Mouse (Mus musculus): Measurements from ENCODE around the gene Olfr576.

Gene Olfr576

DNA sequence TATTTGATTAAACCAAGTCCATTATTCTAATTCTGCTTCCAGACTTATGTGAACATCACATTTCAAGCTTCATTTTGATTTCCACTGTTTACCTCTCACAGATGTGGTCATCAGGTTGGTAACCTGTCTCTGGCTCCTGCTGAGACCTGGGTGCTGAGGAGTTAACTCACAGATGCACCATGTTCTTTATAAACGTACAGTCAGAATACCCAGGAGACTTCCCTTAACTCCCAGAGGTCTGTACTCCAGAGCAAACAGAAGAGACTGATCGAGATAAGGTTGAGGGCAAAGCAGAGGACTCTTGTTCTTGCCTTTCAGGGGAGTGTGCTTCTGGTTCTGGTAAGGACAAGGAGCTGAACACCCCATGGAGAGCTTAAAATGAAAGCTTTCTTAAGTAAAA lies at the start of gene Olfr576:
TSS of gene Olfr576 (plus strand) at position 301 of the 400 bp plus-strand sequence.
- DNase-seq (ENCODE audit: low spot score), result no peak

DNA sequence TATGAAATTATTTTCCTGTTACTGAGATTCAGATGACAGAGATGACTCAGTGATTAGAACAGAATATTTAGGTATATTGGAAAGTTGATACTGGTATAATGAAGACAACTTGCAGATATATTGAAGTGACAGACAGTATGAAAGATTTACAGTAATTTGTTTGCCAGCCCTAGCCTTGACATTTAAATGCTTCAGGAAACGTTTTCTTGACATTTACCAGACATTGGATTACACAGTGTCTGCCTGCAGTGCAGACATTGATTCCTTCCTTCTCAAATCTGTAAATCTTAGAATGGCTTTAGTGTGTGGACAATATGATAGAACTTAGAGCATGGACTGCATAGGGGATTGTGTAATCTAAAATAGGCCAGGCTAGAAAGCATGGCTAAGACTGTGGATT lies 47.2 kb upstream of the Olfr576 start:
- DNase-seq (ENCODE audit: low spot score), result no peak

DNA sequence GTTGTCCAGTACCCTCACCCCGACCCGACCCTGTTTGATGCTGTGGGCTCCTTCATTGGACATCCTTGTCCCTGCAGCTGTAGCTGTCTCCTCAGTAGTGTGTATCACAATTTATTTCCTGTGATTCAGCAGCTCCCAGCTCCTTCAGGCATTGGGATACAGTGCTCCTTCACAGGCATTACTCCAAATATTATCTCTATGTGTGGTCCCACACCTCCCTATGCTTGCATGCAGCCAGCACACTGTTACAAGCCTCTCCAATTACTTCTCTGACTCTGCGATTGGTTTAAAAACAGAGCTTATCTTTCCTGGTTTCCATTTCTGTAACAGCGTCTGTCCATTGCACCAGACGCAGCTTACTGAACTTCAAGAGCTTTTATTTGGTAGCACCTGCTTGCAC lies 46.1 kb upstream of the Olfr576 start:
- DNase-seq (ENCODE audit: low spot score), result no peak

DNA sequence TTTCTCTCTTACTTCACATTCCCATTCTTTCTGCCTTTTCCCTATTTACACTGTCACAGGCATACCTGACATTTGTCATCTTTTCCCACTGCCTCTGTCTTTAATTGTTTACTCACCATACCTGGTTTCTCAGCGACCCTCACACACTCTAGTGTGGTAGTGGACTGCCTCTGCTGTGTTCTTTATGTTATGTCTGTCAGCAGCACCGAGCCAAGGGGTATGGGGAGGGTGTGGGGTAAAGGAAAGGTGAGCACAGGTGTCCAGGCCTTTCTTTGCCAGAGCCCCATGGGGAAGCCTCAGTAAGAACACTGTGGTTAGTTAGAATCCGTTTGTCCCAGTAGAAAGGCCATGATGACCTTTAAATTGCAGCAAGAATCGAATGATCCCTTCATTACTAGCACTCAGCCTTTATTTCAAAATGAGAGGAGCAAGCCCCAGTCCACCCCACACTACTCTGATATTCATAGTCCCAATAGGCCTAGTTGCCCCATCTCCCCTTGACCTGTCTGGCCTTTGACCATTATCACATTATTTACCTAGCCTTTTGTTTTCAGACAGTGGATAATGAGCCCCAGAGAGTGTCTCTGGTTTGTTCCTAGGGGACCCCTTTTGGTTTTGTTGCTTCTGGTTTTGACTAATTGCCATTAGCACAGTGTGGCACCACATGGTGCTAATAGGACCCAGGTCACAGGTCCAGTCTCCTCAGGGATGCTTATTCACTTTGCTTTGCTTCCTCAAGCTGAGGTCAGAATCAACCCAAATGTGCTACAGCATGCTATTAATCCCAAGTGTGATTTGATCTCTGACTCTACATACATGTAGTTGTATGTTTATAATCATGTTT lies 45.2 kb upstream of the Olfr576 start, which contains the start of gene Olfr571:
TSS of gene Olfr571 (minus strand) at position 505 of the 844 bp plus-strand sequence.
- no peak for DNase-seq (ENCODE audit: low spot score)

DNA sequence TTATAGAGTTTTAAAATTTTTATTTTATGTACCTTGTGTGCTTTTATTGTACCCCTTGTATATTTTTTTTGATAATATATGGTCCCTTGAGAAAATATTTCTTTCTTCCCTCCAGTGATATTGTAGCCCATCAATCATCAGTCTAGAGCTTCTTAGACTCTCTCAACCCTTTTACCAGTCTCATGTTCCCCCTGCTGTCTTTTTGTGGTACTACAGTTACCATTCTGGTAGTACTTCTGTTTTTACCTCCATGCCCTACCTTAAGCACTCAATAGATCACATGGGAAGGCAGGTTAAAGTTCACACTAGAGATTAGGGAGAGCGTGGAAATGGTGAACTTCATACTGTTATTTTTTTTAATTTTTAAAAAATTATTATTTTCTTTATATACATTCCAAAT lies 42.8 kb upstream of the Olfr576 start:
- no peak for DNase-seq (ENCODE audit: low spot score)

DNA sequence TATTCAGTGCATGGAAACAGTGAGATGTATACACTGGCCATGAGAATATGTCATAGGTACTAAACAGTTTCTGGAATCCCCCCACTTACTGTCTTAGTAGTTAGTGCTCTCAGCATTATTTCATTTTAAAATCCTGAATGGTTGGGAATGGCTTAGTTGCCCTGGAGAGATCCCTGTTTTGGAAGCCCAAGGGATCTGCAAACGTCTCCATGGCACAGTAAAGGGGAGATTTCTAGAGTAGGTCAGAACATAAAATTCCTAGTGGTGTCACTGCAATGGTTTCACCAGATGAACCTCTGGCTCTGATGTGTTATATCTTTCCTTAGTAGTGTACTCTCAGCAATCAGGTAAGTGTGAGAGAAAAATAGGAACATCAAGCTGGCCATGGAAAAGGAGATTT lies 38.4 kb upstream of the Olfr576 start, which contains the start of gene Olfr572:
TSS of gene Olfr572 (plus strand) at position 301 of the 400 bp plus-strand sequence.
- DNase-seq (ENCODE audit: low spot score), result no peak

DNA sequence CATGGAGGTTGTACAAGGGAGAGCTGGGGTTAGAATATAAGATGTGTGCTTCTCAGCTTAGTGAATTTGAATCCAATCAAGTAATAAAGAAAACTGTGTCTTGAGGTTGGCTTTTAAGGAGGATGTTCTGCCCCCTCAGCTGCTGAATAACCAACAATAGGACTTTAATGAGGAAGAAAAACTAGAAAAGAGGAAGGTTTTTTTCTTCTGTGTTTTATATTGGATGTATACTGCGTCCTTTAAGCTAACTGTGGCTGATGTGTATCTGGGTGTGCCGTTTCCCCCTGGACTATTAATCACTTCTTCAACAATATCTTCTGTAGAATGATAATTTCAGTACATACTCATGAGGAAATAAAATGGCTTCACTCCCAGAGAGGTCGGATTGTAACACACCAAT lies 35.4 kb upstream of the Olfr576 start:
- DNase-seq (ENCODE audit: low spot score), result no peak

DNA sequence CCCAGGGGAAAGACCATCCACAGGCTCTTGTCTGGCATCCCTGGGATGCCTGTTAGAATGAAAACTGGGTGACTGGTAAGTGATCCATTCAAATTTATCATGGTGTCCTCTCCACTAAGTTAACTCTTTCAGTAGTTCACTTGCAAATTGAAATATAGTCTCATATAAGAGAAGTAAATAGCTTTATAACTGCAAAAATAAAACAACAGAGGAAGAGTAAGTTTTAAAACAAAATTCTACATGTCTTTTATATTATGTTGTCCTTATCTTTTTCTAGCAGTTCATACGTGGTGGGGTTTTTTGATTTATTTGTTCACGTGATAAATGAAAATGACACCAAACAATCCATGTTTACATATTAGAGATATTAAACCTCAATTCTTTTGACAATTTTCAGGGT lies 20.0 kb upstream of the Olfr576 start, which contains the start of gene Olfr573-ps1:
TSS of gene Olfr573-ps1 (minus strand) at position 101 of the 400 bp plus-strand sequence.
- no peak for DNase-seq (ENCODE audit: low spot score)

DNA sequence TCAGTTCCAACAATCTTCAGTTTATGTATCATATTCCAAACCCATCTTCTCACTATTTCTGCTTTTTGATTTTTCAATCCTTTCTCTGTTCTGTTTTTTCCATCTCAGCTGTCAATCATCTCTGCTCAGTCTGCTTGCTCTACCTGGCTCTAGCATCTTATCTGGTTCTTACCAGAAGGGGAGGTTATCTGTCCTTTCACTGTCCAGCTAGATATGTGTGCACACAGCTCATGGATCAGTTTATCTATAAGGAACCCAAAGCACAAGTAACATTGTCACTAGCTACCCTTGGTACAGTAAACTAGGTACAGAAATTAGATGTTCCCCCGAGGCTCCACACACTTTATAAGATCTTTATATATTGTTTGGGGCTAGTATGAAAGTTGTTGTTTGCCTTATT lies 19.0 kb upstream of the Olfr576 start:
- no peak for DNase-seq (ENCODE audit: low spot score)

DNA sequence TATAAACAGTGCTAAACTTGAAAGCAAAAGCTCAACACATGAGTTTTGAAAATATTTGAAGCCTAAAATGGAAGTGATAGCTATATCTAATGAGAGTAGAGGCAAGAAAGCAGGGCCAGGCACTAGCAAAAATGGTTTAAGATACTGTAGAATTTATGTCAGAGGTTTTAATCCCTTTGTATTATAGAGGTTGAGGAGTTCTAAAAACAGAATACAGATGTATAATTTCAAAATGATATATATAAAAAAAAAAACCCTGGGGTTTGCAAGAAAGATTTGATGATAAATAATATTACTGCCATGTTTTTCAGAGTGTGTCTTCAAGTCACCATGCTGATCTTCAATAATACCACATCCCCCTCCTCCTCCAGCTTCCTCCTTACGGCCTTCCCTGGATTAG lies 14.3 kb upstream of the Olfr576 start, which contains the start of gene Olfr574:
TSS of gene Olfr574 (plus strand) at position 301 of the 400 bp plus-strand sequence.
- no peak for DNase-seq (ENCODE audit: low spot score)

DNA sequence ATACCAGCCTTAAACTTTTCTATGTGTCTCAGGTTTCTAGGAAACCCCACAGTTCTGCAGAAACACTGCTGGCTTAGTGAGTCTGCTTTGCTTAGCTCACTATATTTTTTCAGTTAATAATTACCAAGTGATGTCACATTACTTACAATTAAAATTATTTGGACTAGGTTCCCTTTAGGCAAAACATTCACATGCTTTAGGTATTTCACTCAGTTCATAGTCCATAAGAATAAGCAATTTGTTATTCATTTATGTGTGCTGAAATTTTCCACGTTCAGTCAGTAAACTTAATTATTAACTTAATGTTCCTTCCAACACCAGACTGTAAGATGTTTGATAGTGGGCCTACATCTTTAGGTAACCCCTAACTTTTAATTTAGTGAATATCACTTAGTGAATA lies 11.7 kb upstream of the Olfr576 start:
- DNase-seq (ENCODE audit: low spot score), result no peak

DNA sequence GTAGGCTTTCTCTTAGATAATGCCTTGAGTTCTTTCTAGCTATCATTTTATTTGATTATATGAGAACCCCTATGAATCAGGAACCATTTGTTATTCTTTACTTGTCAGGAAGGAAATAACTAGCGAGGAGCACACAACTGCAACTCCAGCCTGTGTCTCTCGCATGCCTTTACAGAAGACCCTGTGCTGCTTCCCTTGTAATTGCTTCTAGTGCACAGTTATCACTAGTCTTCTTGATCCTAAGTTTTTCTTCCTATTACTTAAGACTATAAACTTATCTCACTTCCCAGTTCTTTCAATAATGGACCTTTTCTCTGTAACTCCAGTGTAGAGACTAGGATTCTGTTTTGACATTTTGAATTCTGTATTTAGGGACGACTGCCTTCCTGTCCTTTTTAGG lies 4.3 kb upstream of the Olfr576 start:
- DNase-seq (ENCODE audit: low spot score), result no peak

DNA sequence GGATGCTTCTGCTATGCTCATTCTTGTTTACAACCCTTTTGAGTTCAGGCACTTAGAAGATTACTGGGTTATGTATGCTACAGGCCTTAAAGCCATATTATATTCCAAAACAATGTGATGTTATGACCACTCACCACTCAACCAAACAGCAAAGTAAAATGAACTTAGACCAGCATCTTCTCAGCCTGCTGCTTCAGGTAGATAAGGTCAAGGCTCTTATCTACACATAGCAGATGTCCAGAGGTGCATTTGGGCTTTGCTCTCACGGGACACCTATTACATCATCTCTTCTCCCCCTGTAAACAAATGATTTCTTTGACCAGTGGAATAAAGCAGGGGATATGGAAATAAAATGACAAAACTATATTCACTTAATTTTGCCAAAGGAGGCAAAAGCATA lies 3.9 kb upstream of the Olfr576 start, which contains the start of gene Olfr575:
TSS of gene Olfr575 (minus strand) at position 183 of the 400 bp plus-strand sequence.
- no peak for DNase-seq (ENCODE audit: low spot score)

DNA sequence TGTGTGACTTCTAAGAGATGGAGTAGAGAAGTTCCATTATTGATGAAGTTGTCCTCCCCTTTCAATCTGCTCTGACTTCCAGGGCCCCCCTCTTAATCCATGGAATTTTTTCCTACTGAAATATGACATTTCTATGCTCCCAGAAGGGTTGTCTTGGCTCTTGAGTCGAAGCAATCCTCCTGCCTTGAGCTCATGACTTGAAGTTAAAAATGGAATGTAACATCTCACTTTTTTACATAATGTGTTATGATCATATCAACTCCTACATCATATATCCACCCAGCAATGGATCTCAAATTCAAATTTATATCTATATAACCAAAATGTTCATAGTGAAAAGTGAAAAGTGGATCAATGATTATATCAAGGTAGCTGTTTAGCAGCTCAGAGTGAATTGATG lies 11.9 kb downstream of the Olfr576 start:
- no peak for DNase-seq (ENCODE audit: low spot score)

DNA sequence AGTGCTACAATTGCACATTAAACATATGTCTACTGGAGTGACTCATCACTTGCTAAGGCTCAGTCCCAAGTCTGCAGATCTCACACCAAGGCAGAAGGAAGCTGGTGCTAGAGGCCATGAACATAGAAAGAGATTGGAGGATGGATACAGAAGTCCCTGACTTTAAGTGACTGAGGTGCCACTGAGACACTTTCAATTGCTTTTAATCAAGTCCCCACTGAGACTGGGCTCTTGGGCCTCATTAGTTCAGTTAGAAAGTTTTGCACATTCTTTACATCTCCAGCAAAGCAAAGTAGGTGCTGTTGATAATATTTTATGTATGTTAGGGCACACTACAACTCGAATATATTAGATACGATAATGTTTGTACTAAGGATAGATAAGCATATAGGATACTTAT lies 13.4 kb downstream of the Olfr576 start, which contains the start of gene Olfr577:
TSS of gene Olfr577 (minus strand) at position 101 of the 400 bp plus-strand sequence.
- no peak for DNase-seq (ENCODE audit: low spot score)

DNA sequence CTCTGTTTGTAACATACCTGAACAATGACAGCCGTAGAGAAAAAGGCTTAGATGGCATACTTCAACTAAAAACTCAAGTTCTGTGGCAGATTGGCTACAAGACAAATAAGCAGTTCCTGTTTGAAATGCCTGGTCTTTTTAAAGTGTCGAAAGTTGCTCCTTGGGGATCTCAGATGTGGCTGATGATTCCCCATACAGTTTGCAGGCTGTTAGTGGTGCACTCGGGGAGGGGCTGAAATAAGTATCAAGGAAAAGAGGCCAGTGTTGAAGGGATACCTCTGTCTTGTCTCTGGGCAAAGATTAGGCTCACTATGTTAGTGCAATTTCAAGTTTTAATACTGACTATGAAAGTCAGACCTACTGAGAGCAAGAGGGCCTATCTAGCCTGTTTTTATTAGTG lies 26.8 kb downstream of the Olfr576 start, which contains the start of gene Olfr578:
TSS of gene Olfr578 (minus strand) at position 101 of the 400 bp plus-strand sequence.
- no peak for DNase-seq (ENCODE audit: low spot score)

Data from urinary bladder, postnatal 25 days (tissue).